Mouse (Mus musculus) CH12.LX (cell line): ENCODE measurements around the gene Ptp4a2. TPM values are rescaled to one million over a fixed set of nuclear protein-coding genes. Genes with fewer than 3 reads are reported as not detected.

Experiments
- DNase-seq: peaks from one replicate; pipeline ENCODE4 v3.0.0-alpha.2; 2013; ENCODE audit errors: extremely low read depth
- H3K27ac ChIP-seq: 2 replicates; pipeline ENCODE4 v1.5.1; 2012; ENCODE audit warnings: low read depth, mild to moderate bottlenecking, control low read depth, moderate library complexity; ENCODE audit not compliant: insufficient read depth
- H3K27me3 ChIP-seq: replicated peaks from 2 replicates; pipeline ENCODE3; 2012; ENCODE audit warnings: inconsistent platforms
- H3K36me3 ChIP-seq, 2 experiments: replicated peaks in 1 of 2; 2 replicates each; pipeline versions ENCODE3 to v1.6.1; 2012; ENCODE audit warnings: inconsistent platforms in 1 of 2, low read length in 1 of 2, mild to moderate bottlenecking in 1 of 2, mixed read lengths in 1 of 2, moderate library complexity in 1 of 2; ENCODE audit not compliant: control insufficient read depth in 1 of 2, insufficient read depth in 1 of 2
- H3K4me1 ChIP-seq, 2 experiments: 2 replicates each; pipeline ENCODE4 v1.6.1; 2012; ENCODE audit warnings: inconsistent platforms in 1 of 2, moderate library complexity in 1 of 2; ENCODE audit not compliant: insufficient read depth in 2 of 2, control insufficient read depth in 1 of 2
- H3K4me2 ChIP-seq: 2 replicates; pipeline ENCODE4 v1.6.1; 2012; ENCODE audit warnings: low read depth, mild to moderate bottlenecking, control low read depth; ENCODE audit not compliant: poor library complexity, insufficient read depth, severe bottlenecking
- H3K4me3 ChIP-seq, 3 experiments: fragments of 150-350 bp in 1 of 3; sonication (generic) in 1 of 3; replicated peaks in 1 of 3; 2 replicates each; pipeline versions ENCODE3 to v1.5.1; 2011 to 2012; ENCODE audit warnings: low read depth in 2 of 3, low read length in 2 of 3, mild to moderate bottlenecking in 2 of 3, moderate library complexity in 2 of 3, control low read depth in 1 of 3, improper control_type of control experiment in 1 of 3, inconsistent platforms in 1 of 3, mixed read lengths in 1 of 3; ENCODE audit not compliant: poor library complexity in 1 of 3
- H3K79me2 ChIP-seq: replicated peaks from 2 replicates; pipeline ENCODE4 v1.6.1; 2012; ENCODE audit warnings: mild to moderate bottlenecking, moderate library complexity; ENCODE audit not compliant: control insufficient read depth, poor library complexity, insufficient read depth, severe bottlenecking; ENCODE audit errors: extremely low read depth
- H3K9ac ChIP-seq: 2 replicates; pipeline ENCODE4 v1.6.1; 2012; ENCODE audit warnings: low read depth, mild to moderate bottlenecking, control low read depth, moderate library complexity; ENCODE audit not compliant: insufficient read depth
- H3K9me3 ChIP-seq: replicated peaks from 2 replicates; pipeline ENCODE3; 2012; ENCODE audit warnings: low read length, inconsistent platforms, mixed read lengths
- CHD2 ChIP-seq: IDR thresholded peaks from 2 replicates; pipeline ENCODE4 v1.6.1; 2011; ENCODE audit warnings: low read length, improper control_type of control experiment
- E2F4 ChIP-seq: IDR thresholded peaks from 2 replicates; pipeline ENCODE4 v1.6.1; 2011; ENCODE audit warnings: low read depth, low read length, improper control_type of control experiment; ENCODE audit not compliant: insufficient replicate concordance
- ELF1 ChIP-seq: IDR thresholded peaks from 2 replicates; pipeline ENCODE4 v1.6.1; 2014; ENCODE audit warnings: low read depth, mild to moderate bottlenecking, inconsistent platforms, low read length, improper control_type of control experiment
- EP300 ChIP-seq: IDR thresholded peaks from 2 replicates; pipeline ENCODE4 v1.6.1; 2011; ENCODE audit warnings: low read length, improper control_type of control experiment
- ETS1 ChIP-seq: conservative IDR thresholded peaks from 2 replicates; pipeline ENCODE4 v1.6.1; 2012; ENCODE audit warnings: low read depth, mild to moderate bottlenecking, inconsistent platforms, low read length, improper control_type of control experiment, moderate library complexity
- GABPA ChIP-seq: IDR thresholded peaks from 2 replicates; pipeline ENCODE4 v1.6.1; 2012; ENCODE audit warnings: low read depth, low read length, improper control_type of control experiment, inconsistent platforms; ENCODE audit not compliant: insufficient replicate concordance
- IRF4 ChIP-seq: IDR thresholded peaks from 2 replicates; pipeline ENCODE4 v1.6.1; 2014; ENCODE audit warnings: low read depth, mild to moderate bottlenecking, inconsistent platforms, low read length, improper control_type of control experiment
- JUN ChIP-seq: IDR thresholded peaks from 2 replicates; pipeline ENCODE4 v1.6.1; 2011; ENCODE audit warnings: low read depth, mild to moderate bottlenecking, low read length, improper control_type of control experiment, moderate library complexity; ENCODE audit not compliant: insufficient read depth
- KAT2A ChIP-seq: IDR thresholded peaks from 2 replicates; pipeline ENCODE4 v1.6.1; 2012; ENCODE audit warnings: low read length, improper control_type of control experiment, inconsistent platforms; ENCODE audit not compliant: insufficient replicate concordance
- MAX ChIP-seq: IDR thresholded peaks from 2 replicates; pipeline ENCODE4 v1.6.1; 2011; ENCODE audit warnings: low read length, improper control_type of control experiment
- MAZ ChIP-seq: IDR thresholded peaks from 2 replicates; pipeline ENCODE4 v1.6.1; 2012; ENCODE audit warnings: low read depth, mild to moderate bottlenecking, inconsistent platforms, low read length, improper control_type of control experiment, moderate library complexity
- MEF2A ChIP-seq: IDR thresholded peaks from 2 replicates; pipeline ENCODE4 v1.6.1; 2014; ENCODE audit warnings: low read depth, mild to moderate bottlenecking, inconsistent platforms, low read length, improper control_type of control experiment, borderline replicate concordance
- MYC ChIP-seq: IDR thresholded peaks from 2 replicates; pipeline ENCODE4 v1.6.1; 2011; ENCODE audit warnings: low read depth, mild to moderate bottlenecking, improper control_type of control experiment, low read length
- POLR2A ChIP-seq: IDR thresholded peaks from 2 replicates; pipeline ENCODE4 v1.6.1; 2011; ENCODE audit warnings: low read depth, mild to moderate bottlenecking, improper control_type of control experiment, low read length
- POLR2AphosphoS2 ChIP-seq: IDR thresholded peaks from 2 replicates; pipeline ENCODE4 v1.6.1; 2011; ENCODE audit warnings: low read depth, low read length, improper control_type of control experiment
- RCOR1 ChIP-seq: conservative IDR thresholded peaks from 2 replicates; pipeline ENCODE4 v1.6.1; 2012; ENCODE audit warnings: low read depth, mild to moderate bottlenecking, inconsistent platforms, low read length, improper control_type of control experiment
- SIN3A ChIP-seq: IDR thresholded peaks from 2 replicates; pipeline ENCODE4 v1.6.1; 2012; ENCODE audit warnings: low read length, improper control_type of control experiment, inconsistent platforms
- SMC3 ChIP-seq: IDR thresholded peaks from 2 replicates; pipeline ENCODE4 v1.6.1; 2011; ENCODE audit warnings: low read depth, low read length, improper control_type of control experiment
- TBP ChIP-seq: conservative IDR thresholded peaks from 2 replicates; pipeline ENCODE4 v1.6.1; 2011; ENCODE audit warnings: low read depth, low read length, improper control_type of control experiment
- TCF12 ChIP-seq: IDR thresholded peaks from 2 replicates; pipeline ENCODE4 v1.6.1; 2014; ENCODE audit warnings: low read depth, mild to moderate bottlenecking, inconsistent platforms, low read length, improper control_type of control experiment
- USF1 ChIP-seq: IDR thresholded peaks from 2 replicates; pipeline ENCODE4 v1.6.1; 2014; ENCODE audit warnings: low read depth, mild to moderate bottlenecking, inconsistent platforms, low read length, improper control_type of control experiment
- ZKSCAN1 ChIP-seq: IDR thresholded peaks from 2 replicates; pipeline ENCODE4 v1.6.1; 2012; ENCODE audit warnings: low read depth, inconsistent platforms, low read length, improper control_type of control experiment, borderline replicate concordance
- dilution Hi-C: fragments of 300-500 bp; cut with MboI; formaldehyde crosslinking; loops from 2 replicates; pipeline ENCODE4 v1.14.3; 2020; ENCODE audit warnings: low sequenced_read_pairs; ENCODE audit not compliant: extremely low pct_unique_long_range_greater_than_20kb, extremely low pct_ligation_motif_present
- in situ Hi-C: fragments of 300-500 bp; cut with MboI; formaldehyde crosslinking; loops from 3 replicates; pipeline ENCODE4 v1.14.3; 2019; ENCODE audit warnings: low sequenced_read_pairs, low pct_ligation_motif_present, low pct_unique_long_range_greater_than_20kb, mixed read lengths
- polyA plus RNA-seq: library from polyadenylated mRNA; unstranded; fragments of >175 nt; gene quantifications from 2 replicates; pipeline ENCODE4 v1.2.1, GENCODE M21; 2012; ENCODE audit warnings: low read depth; ENCODE audit not compliant: insufficient read length
- total RNA-seq, 2 experiments: library from RNA; depleted of rRNA; stranded (reverse); fragments of 300-350 nt in 1 of 2; fragments of >200 nt in 1 of 2; gene quantifications; 2 replicates each; pipeline ENCODE4 v1.2.3; 2012 to 2014

Gene Ptp4a2
- total and polyA plus RNA-seq, 3 experiments: 113 to 415 (median 327) TPM

GRCm38 (mm10) chr4:129860456-129860855 is 49.4 kb downstream of the Ptp4a2 start:
- Histone ChIP-seq H3K36me3 (no peaks in the 10 kb centered on the region), H3K4me1 (peaks cover 9 to 23% of the 10 kb centered on the region in 2 experiments; a peak in 3 of 4 replicates), H3K27ac (no peak overlapping the region), H3K4me3 (no peak overlapping the region), H3K79me2 (no peaks in the 10 kb centered on the region), H3K27me3 (no peaks in the 10 kb centered on the region), H3K4me2 (no peak overlapping the region), H3K9me3 (no peaks in the 10 kb centered on the region), H3K9ac (no peak overlapping the region)
- in situ Hi-C loops (no loop called here), dilution Hi-C loops (no loop called here)
- TF ChIP-seq SMC3: no peak
- TF ChIP-seq USF1: no peak
- TF ChIP-seq KAT2A: no peak
- TF ChIP-seq GABPA: no peak
- no peak for TF ChIP-seq RCOR1
- DNase-seq: peak; percentile 56

GRCm38 (mm10) chr4:129861400-129861799 is 50.4 kb downstream of the Ptp4a2 start:
- Histone ChIP-seq H3K27ac (no peak overlapping the region), H3K9ac (no peak overlapping the region), H3K4me3 (no peak overlapping the region), H3K4me2 (no peak overlapping the region), H3K4me1 (peaks cover 9 to 23% of the 10 kb centered on the region in 2 experiments; a peak in 3 of 4 replicates), H3K27me3 (no peaks in the 10 kb centered on the region), H3K9me3 (peaks cover 2% of the 10 kb centered on the region), H3K36me3 (no peaks in the 10 kb centered on the region), H3K79me2 (no peaks in the 10 kb centered on the region)
- in situ Hi-C loops (no loop called here), dilution Hi-C loops (no loop called here)
- TF ChIP-seq IRF4: no peak
- no peak for TF ChIP-seq CHD2
- TF ChIP-seq POLR2A: no peak
- TF ChIP-seq SMC3: no peak
- TF ChIP-seq TBP: no peak
- no peak for TF ChIP-seq MEF2A
- TF ChIP-seq MYC: no peak
- TF ChIP-seq ZKSCAN1: no peak
- TF ChIP-seq EP300: no peak
- no peak for TF ChIP-seq MAZ
- DNase-seq: peak; percentile 36

GRCm38 (mm10) chr4:129862357-129862756 is 51.3 kb downstream of the Ptp4a2 start:
- no peaks in the 10 kb centered on the region for H3K36me3 ChIP-seq
- H3K4me3 ChIP-seq: no peak overlapping the region
- no peak overlapping the region for H3K4me2 ChIP-seq
- TF ChIP-seq TCF12: no peak
- no peak for TF ChIP-seq ELF1
- TF ChIP-seq POLR2AphosphoS2: no peak
- no peak for TF ChIP-seq SMC3
- TF ChIP-seq SIN3A: no peak
- no peak for TF ChIP-seq KAT2A
- TF ChIP-seq ETS1: no peak
- TF ChIP-seq JUN: no peak
- TF ChIP-seq MAX: no peak
- no peak for TF ChIP-seq MYC
- no peak for TF ChIP-seq TBP
- no peak for TF ChIP-seq E2F4
- in situ Hi-C loops: no loop called here
- H3K9ac ChIP-seq: no peak overlapping the region
- no peak overlapping the region for H3K27ac ChIP-seq
- no peaks in the 10 kb centered on the region for H3K27me3 ChIP-seq
- dilution Hi-C loops: no loop called here
- no peaks in the 10 kb centered on the region for H3K79me2 ChIP-seq
- peaks cover 9 to 23% of the 10 kb centered on the region in 2 experiments; a peak in 3 of 4 replicates for H3K4me1 ChIP-seq
- H3K9me3 ChIP-seq: peaks cover 4% of the 10 kb centered on the region
- DNase-seq: no peak
